Mouse (Mus musculus) layer of hippocampus, postnatal 10 days (tissue): Measurements from ENCODE around the gene Gm7168. TPM values are rescaled to one million over a fixed set of nuclear protein-coding genes. Genes with fewer than 3 reads are reported as not detected.
"Not testable (repeated sequence)": the region's sequence is repeated elsewhere in the genome, so short reads cannot be mapped to it uniquely, and the experiment has no call there.

ENCODE experiments used
- DNase-seq, 2 experiments: peaks; one replicate each; pipeline ENCODE4 v3.0.0; 2021; ENCODE audit warnings: low spot score in 2 of 2
- total RNA-seq, 2 experiments: library from RNA; stranded (reverse); gene quantifications; 2 replicates each; pipeline ENCODE4 v1.2.3; 2021

Gm7168 gene
- total RNA-seq, 2 experiments from 2014 or later: not detected

- DNase-seq: no peak
Observed at GRCm38 (mm10) chr17:13987690-13988089, 39.5 kb downstream of the Gm7168 start.

- DNase-seq: not testable (repeated sequence)
Observed at GRCm38 (mm10) chr17:13993425-13993824, 45.3 kb downstream of the Gm7168 start.

Other genes starting within 250 kb of the Gm7168 start
- gene Afdn, start 187.8 kb upstream of the Gm7168 start, total RNA-seq: 100 to 1,000 TPM; 130 to 134 TPM
- gene Tcte2, start 186.5 kb upstream of the Gm7168 start, total RNA-seq: 10 to 100 TPM; 18.4 to 20.9 TPM
- gene Gm7356, start 55.3 kb downstream of the Gm7168 start, total RNA-seq: not detected
- gene Gm7358, start 111.2 kb downstream of the Gm7168 start, total RNA-seq: not detected